In genomic region chr11:101772027-101772426, GRCm38 (mm10) we compare ENCODE assay signal across 10 mouse cellular contexts. TPM values are rescaled to one million over a fixed set of nuclear protein-coding genes. Genes with fewer than 3 reads are reported as not detected.
A peak's percentile ranks its signal among the peaks of the same experiment; 100 is the strongest.
DNase-seq lines count a peak whose midpoint lies in the region; ATAC-seq and TF ChIP-seq lines count a peak whose summit lies in the region.
"Had no signal": no experiment of that assay in that cellular context is flagged by ENCODE, and none has a peak within 500 bp of the region (broad histone marks: within the 10 kb centered on the region; RNA-seq: fewer than 3 reads in every experiment).

No protein-coding gene starts in this region.

- TF ChIP-seq POLR2A in thymus, adult 2 months (IDR thresholded peaks at IDR 0.05; ENCODE audit: control insufficient read depth, extremely low read depth, insufficient read depth, low read length, poor library complexity) = no peak

- intact Hi-C loops in gastrocnemius, adult 2 months (cut with DNase I) = no loop called here
- intact Hi-C loops in gastrocnemius, postnatal 14 days (cut with DNase I; ENCODE audit: low total_unique reads) = no loop called here

- WGBS in hindbrain, embryonic 12.5 days = 4% methylated on average over 5 of the region's 5 CpGs
- WGBS in thymus, adult 2 months = 46% methylated on average over 5 of the region's 5 CpGs

- H3K4me1 ChIP-seq in hindbrain, embryonic 12.5 days = peaks cover 11% of the 10 kb centered on the region
- no peaks in the 10 kb centered on the region for H3K4me1 ChIP-seq in thymus, adult 2 months (replicated peaks; ENCODE audit: control insufficient read depth, insufficient read depth, low read length)

- peaks cover 65% of the 10 kb centered on the region for H3K27me3 ChIP-seq in hindbrain, embryonic 12.5 days
- H3K27me3 ChIP-seq in thymus, adult 2 months (ENCODE audit: control insufficient read depth, insufficient read depth, low read length) = no peaks in the 10 kb centered on the region; the same call in 1 of the 2 replicates

- H3K9me3 ChIP-seq in hindbrain, embryonic 12.5 days (replicated peaks) = no peaks in the 10 kb centered on the region

- no peak for TF ChIP-seq CTCF in gastrocnemius, adult 2 months (IDR thresholded peaks at IDR 0.05)
- no peak for TF ChIP-seq CTCF in thymus, adult 2 months (IDR thresholded peaks at IDR 0.05; ENCODE audit: borderline replicate concordance, control insufficient read depth, extremely low read depth, insufficient read depth, low read length, poor library complexity)

- peaks cover 26% of the 10 kb centered on the region for H3K36me3 ChIP-seq in hindbrain, embryonic 12.5 days
- peaks cover 16% of the 10 kb centered on the region for H3K36me3 ChIP-seq in thymus, adult 2 months (ENCODE audit: control insufficient read depth, insufficient read depth, low read length)

- peak overlapping the region; percentile 58 for H3K4me3 ChIP-seq in gastrocnemius, adult 2 months
- no peak overlapping the region for H3K4me3 ChIP-seq in hindbrain, embryonic 12.5 days
- H3K4me3 ChIP-seq in thymus, adult 2 months (ENCODE audit: control insufficient read depth, insufficient read depth, low read length) = no peak overlapping the region

- no peak overlapping the region for H3K9ac ChIP-seq in hindbrain, embryonic 12.5 days

- peak overlapping the region; percentile 8; the same call in 1 of the 2 replicates for H3K27ac ChIP-seq in gastrocnemius, adult 2 months
- no peak overlapping the region for H3K27ac ChIP-seq in hindbrain, embryonic 12.5 days
- no peak overlapping the region for H3K27ac ChIP-seq in thymus, adult 2 months (ENCODE audit: control insufficient read depth, insufficient read depth, low read length)

- peak; percentile 16; the same call in 1 of the 2 replicates for ATAC-seq in hindbrain, embryonic 12.5 days (ENCODE audit: low FRiP score)

- no peak for DNase-seq in gastrocnemius, adult 2 months
- no peak for DNase-seq in gastrocnemius, postnatal 14 days
- peak; percentile 44 for DNase-seq in 3T3-L1 (ENCODE audit: low read depth, low spot score)
- DNase-seq in mesoderm, embryonic 11.5 days (ENCODE audit: low read depth, low spot score) = peak; percentile 36
- DNase-seq in thymus, adult 2 months = no peak
- DNase-seq in layer of hippocampus, postnatal 36 days = no peak
- no peak for DNase-seq in natural killer cell, adult 2 months (ENCODE audit: low spot score in 2 of 2)
- DNase-seq: B cell, adult 2 months; layer of hippocampus, adult 9-11 months had no signal

- peak overlapping the region; percentile 44 for H3K4me2 ChIP-seq in hindbrain, embryonic 12.5 days (replicated peaks)

RNA-seq across cellular contexts. Expression of gene Etv4, which starts 13.1 kb away (rescaled TPM):
- 1 to 10 TPM; 2.7 to 3.1 TPM for total RNA-seq in gastrocnemius, adult 2 months (2021)
- total RNA-seq in gastrocnemius, postnatal 14 days (2021) = 1 to 10 TPM; 4.1 to 4.9 TPM
- 8.2 and 8.4 TPM in 2 replicates for polyA plus RNA-seq in hindbrain, embryonic 12.5 days (2016; fragmentation: Nextera tagmentation; extraction: Ambion mirVana)
- polyA plus RNA-seq in thymus, adult 2 months (2012; rRNA removed) = 1.5 and 1.9 TPM in 2 replicates
- total RNA-seq in layer of hippocampus, postnatal 36 days (2021) = 10 to 100 TPM; 15.1 to 16.3 TPM

RNA-seq across cellular contexts. Expression of gene Dhx8, which starts 39.3 kb away (rescaled TPM):
- 10 to 100 TPM; 13.8 to 15.1 TPM for total RNA-seq in gastrocnemius, adult 2 months (2021)
- 10 to 100 TPM; 12.7 to 13.6 TPM for total RNA-seq in gastrocnemius, postnatal 14 days (2021)
- 41.8 and 50.0 TPM in 2 replicates for polyA plus RNA-seq in hindbrain, embryonic 12.5 days (2016; fragmentation: Nextera tagmentation; extraction: Ambion mirVana)
- 30.5 and 33.1 TPM in 2 replicates for polyA plus RNA-seq in thymus, adult 2 months (2012; rRNA removed)
- total RNA-seq in layer of hippocampus, postnatal 36 days (2021) = 10 to 100 TPM; 35.6 to 40.4 TPM

Comparison
In these comparisons a context has a peak if more than half of its experiments do, and no peak if none do; other contexts are left out.
1. DNase-seq: peak in 3T3-L1 (single experiment) and mesoderm, embryonic 11.5 days (single experiment); none in gastrocnemius, adult 2 months (single experiment), gastrocnemius, postnatal 14 days (single experiment), thymus, adult 2 months (single experiment), layer of hippocampus, postnatal 36 days (0 of 2) and natural killer cell, adult 2 months (0 of 2).